Mouse (Mus musculus) testis, adult 2 months (tissue): ENCODE results near the gene Slit1.

ENCODE experiments used
- CTCF ChIP-seq: fragments of 200-500 bp; IDR thresholded peaks from 2 replicates; pipeline ENCODE4 v1.5.1; 2012; ENCODE audit warnings: low read depth, mild to moderate bottlenecking, inconsistent platforms, low read length, moderate library complexity; ENCODE audit not compliant: control insufficient read depth, insufficient read depth, insufficient replicate concordance
- POLR2A ChIP-seq: fragments of 200-500 bp; IDR thresholded peaks from 2 replicates; pipeline ENCODE4 v1.6.1; 2012; ENCODE audit warnings: low read depth, mild to moderate bottlenecking, inconsistent platforms, low read length, moderate library complexity; ENCODE audit not compliant: control insufficient read depth

DNA sequence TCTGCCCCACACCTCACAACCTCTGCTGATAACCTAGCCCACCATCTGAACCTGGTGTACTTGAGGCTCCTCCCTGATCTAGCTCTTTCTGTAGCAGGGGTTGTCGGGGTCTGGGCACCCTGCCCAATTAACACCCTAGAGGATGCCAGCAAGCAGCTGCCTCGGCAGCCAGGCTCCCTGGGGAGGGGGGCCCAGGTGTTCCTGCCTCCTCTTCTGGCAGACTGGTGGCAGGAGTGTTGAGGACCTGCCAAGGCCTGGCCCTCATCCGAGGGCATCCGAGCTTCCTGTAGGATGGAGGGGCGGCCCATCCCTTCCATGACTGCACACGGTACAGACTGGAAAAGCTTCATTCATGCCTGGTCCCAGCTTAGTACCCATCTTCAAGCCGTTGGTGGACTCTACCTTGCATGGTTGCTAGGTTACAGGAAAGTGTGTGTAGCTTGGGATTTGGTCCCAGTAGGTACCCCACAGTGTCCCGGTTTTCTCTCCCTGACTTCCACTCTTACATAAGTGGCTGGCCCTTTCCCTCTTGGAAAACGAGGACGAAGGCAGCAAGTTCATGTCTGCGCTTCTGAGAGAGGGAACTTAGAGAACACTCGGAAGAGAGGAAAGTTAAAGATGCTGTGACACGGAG is 57.9 kb downstream of the Slit1 start:
- TF ChIP-seq CTCF (no peak), POLR2A (no peak)
